Mouse (Mus musculus) heart, embryonic 14.5 days (tissue): ENCODE data around the gene Tmem120b. TPM values are rescaled to one million over a fixed set of nuclear protein-coding genes. Genes with fewer than 3 reads are reported as not detected.

Experiments used
- ATAC-seq: fragments of 200-750 bp; cut with Nextera tagmentation; 2 replicates; pipeline ENCODE4 v1.8.0; 2017; ENCODE audit warnings: low read depth, moderate TSS enrichment; ENCODE audit not compliant: insufficient number of reproducible peaks, insufficient read depth, low FRiP score
- H3K27ac ChIP-seq, 2 experiments: fragments of 200-500 bp in 1 of 2; fragments of 300-500 bp in 1 of 2; sonication (generic) in 1 of 2; replicated peaks in 1 of 2; 2 replicates each; pipeline ENCODE4 v1.5.1; 2012 to 2014; ENCODE audit warnings: low read depth in 2 of 2, low read length in 2 of 2, control low read depth in 1 of 2, mild to moderate bottlenecking in 1 of 2, mixed read lengths in 1 of 2; ENCODE audit not compliant: control insufficient read depth in 1 of 2, insufficient read depth in 1 of 2
- H3K27me3 ChIP-seq: fragments of 300-500 bp; sonication (generic); 2 replicates; pipeline ENCODE4 v1.6.1; 2014; ENCODE audit warnings: mild to moderate bottlenecking, low read length, control low read depth; ENCODE audit not compliant: control insufficient read depth, insufficient read depth
- H3K36me3 ChIP-seq: fragments of 300-500 bp; sonication (generic); 2 replicates; pipeline ENCODE4 v1.6.1; 2014; ENCODE audit warnings: mild to moderate bottlenecking, control low read depth, low read length, mixed read lengths; ENCODE audit not compliant: control insufficient read depth, insufficient read depth
- H3K4me1 ChIP-seq, 2 experiments: fragments of 200-500 bp in 1 of 2; fragments of 300-500 bp in 1 of 2; sonication (generic) in 1 of 2; 2 replicates each; pipeline ENCODE4 v1.6.1; 2012 to 2014; ENCODE audit warnings: low read length in 2 of 2, control low read depth in 1 of 2, mixed read lengths in 1 of 2; ENCODE audit not compliant: control insufficient read depth in 2 of 2, insufficient read depth in 2 of 2
- H3K4me2 ChIP-seq: fragments of 300-500 bp; sonication (generic); 2 replicates; pipeline ENCODE4 v1.6.1; 2014; ENCODE audit warnings: mild to moderate bottlenecking, low read length
- H3K4me3 ChIP-seq, 2 experiments: fragments of 200-500 bp in 1 of 2; fragments of 300-500 bp in 1 of 2; sonication (generic) in 1 of 2; 2 replicates each; pipeline ENCODE4 v1.5.1; 2012 to 2014; ENCODE audit warnings: low read length in 2 of 2, mild to moderate bottlenecking in 2 of 2, control low read depth in 1 of 2, low read depth in 1 of 2, moderate library complexity in 1 of 2; ENCODE audit not compliant: control insufficient read depth in 1 of 2, insufficient read depth in 1 of 2
- H3K9ac ChIP-seq: fragments of 300-500 bp; sonication (generic); 2 replicates; pipeline ENCODE4 v1.6.1; 2014; ENCODE audit warnings: mild to moderate bottlenecking, low read length
- H3K9me3 ChIP-seq: fragments of 300-500 bp; sonication (generic); 2 replicates; pipeline ENCODE4 v1.6.1; 2016; ENCODE audit warnings: low read length, control low read depth; ENCODE audit not compliant: control insufficient read depth
- WGBS: fragments of 180-500 bp; shearing (Covaris S2); extraction: QIAGEN DNeasy Blood & Tissue Kit; methylation state at CpG from one replicate; pipeline ENCODE4 v1.1.7; 2014; 5-methylcytosine and 5-hydroxymethylcytosine counted together
- polyA plus RNA-seq: library from polyadenylated mRNA; unstranded; fragments of >200 nt; fragmentation: Nextera tagmentation; extraction: Ambion mirVana; gene quantifications from 2 replicates; pipeline ENCODE4 v1.2.1, GENCODE M21; 2014

Gene Tmem120b
- 10.8 and 11.3 TPM in 2 replicates for polyA plus RNA-seq

GRCm38 (mm10) chr5:123068115-123068514 is at the start of gene Tmem120b:
Gene Tmem120b (plus strand): TSS chr5:123068415.
- no peak within 1 kb of the TSS for H3K4me3 ChIP-seq
- 86% methylated on average over 12 of the region's 12 CpGs for WGBS

GRCm38 (mm10) chr5:123019336-123020016 is 48.7 kb upstream of the Tmem120b start:
- ATAC-seq = no peak
- Histone ChIP-seq H3K9ac (peak overlapping the region; percentile 48; the same call in 1 of the 2 replicates), H3K9me3 (no peaks in the 10 kb centered on the region), H3K27me3 (no peaks in the 10 kb centered on the region), H3K4me1 (peaks cover 30 to 44% of the 10 kb centered on the region in 2 experiments), H3K4me2 (peak overlapping the region; percentile 28), H3K4me3 (no peak overlapping the region), H3K36me3 (peaks cover 5% of the 10 kb centered on the region; the same call in 1 of the 2 replicates), H3K27ac (peak overlapping the region; percentile 73 to 81)
- 28% methylated on average over 10 of the region's 10 CpGs for WGBS

More at GRCm38 (mm10) chr5:123068115-123068514, at the start of gene Tmem120b:
- H3K4me1 ChIP-seq = 0 out of 4 replicates have a peak, but pooled peaks cover 2 to 5% of the 10 kb centered on the region in 2 experiments
- peak within 1 kb of the TSS; percentile 24; the same call in 1 of the 2 replicates for H3K4me2 ChIP-seq
- ATAC-seq = no peak
- H3K9me3 ChIP-seq = no peaks in the 10 kb centered on the region
- H3K27ac ChIP-seq = peak within 1 kb of the TSS; percentile 80 to 84
- H3K36me3 ChIP-seq = no peaks in the 10 kb centered on the region
- H3K9ac ChIP-seq = no peak within 1 kb of the TSS; the same call in 1 of the 2 replicates
- no peaks in the 10 kb centered on the region for H3K27me3 ChIP-seq

- no peaks in the 10 kb centered on the region for H3K9me3 ChIP-seq
- ATAC-seq = no peak
- H3K4me3 ChIP-seq = no peak overlapping the region
- peaks cover 28 to 44% of the 10 kb centered on the region in 2 experiments for H3K4me1 ChIP-seq
- H3K4me2 ChIP-seq = no peak overlapping the region
- H3K36me3 ChIP-seq = peaks cover 5% of the 10 kb centered on the region; the same call in 1 of the 2 replicates
- no peak overlapping the region for H3K9ac ChIP-seq
- WGBS = 90% methylated on average over 5 of the region's 5 CpGs
- no peaks in the 10 kb centered on the region for H3K27me3 ChIP-seq
- H3K27ac ChIP-seq = peak overlapping the region in 1 of 2 experiments; percentile 81; a peak in 2 of 4 replicates
These were observed 47.8 kb upstream of the Tmem120b start for GRCm38 (mm10) chr5:123020426-123020825.

- peaks cover 5% of the 10 kb centered on the region; the same call in 1 of the 2 replicates for H3K36me3 ChIP-seq
- no peak overlapping the region for H3K9ac ChIP-seq
- no peak overlapping the region for H3K4me3 ChIP-seq
- no peak overlapping the region for H3K27ac ChIP-seq
- no peaks in the 10 kb centered on the region for H3K27me3 ChIP-seq
- H3K4me2 ChIP-seq = no peak overlapping the region
- H3K4me1 ChIP-seq = peaks cover 24 to 36% of the 10 kb centered on the region in 2 experiments
- ATAC-seq = no peak
- no peaks in the 10 kb centered on the region for H3K9me3 ChIP-seq
- WGBS = 85% methylated on average over 7 of the region's 7 CpGs
These were observed 46.8 kb upstream of the Tmem120b start for GRCm38 (mm10) chr5:123021438-123021837.

DNA sequence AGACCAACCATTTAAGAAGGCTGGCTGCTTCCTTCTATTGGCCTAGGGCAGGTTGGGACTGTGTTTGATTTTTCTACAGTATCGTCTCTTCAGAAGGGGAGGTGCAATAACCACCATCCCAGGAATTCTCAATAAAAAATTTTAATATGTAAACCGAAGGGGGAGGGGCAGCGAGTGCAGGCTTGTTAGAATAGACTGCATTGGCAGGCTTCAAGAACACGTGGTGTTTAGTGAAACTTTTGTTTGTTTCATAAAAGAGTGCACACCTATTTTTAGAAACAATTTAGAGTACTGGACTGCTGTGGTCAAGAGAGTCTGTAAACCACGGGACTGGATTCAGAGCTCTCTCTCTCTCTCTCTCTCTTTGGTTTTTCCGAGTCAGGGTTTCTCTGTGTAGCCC is 45.2 kb upstream of the Tmem120b start:
- WGBS = 53% methylated on average over 6 of the region's 6 CpGs
- Histone ChIP-seq H3K4me2 (no peak overlapping the region), H3K27ac (peak overlapping the region in 1 of 2 experiments; percentile 1; a peak in 1 of 4 replicates), H3K9ac (no peak overlapping the region), H3K36me3 (no peaks in the 10 kb centered on the region), H3K4me1 (peaks cover 17 to 35% of the 10 kb centered on the region in 2 experiments), H3K4me3 (no peak overlapping the region), H3K27me3 (no peaks in the 10 kb centered on the region), H3K9me3 (no peaks in the 10 kb centered on the region)
- ATAC-seq = no peak

- H3K27ac ChIP-seq = no peak overlapping the region
- peaks cover 7% of the 10 kb centered on the region for H3K36me3 ChIP-seq
- no peak overlapping the region for H3K4me3 ChIP-seq
- WGBS = 82% methylated on average over 6 of the region's 6 CpGs
- H3K9me3 ChIP-seq = no peaks in the 10 kb centered on the region
- no peak for ATAC-seq
- peaks cover 9 to 27% of the 10 kb centered on the region in 2 experiments; a peak in 3 of 4 replicates for H3K4me1 ChIP-seq
- no peak overlapping the region for H3K4me2 ChIP-seq
- H3K27me3 ChIP-seq = no peaks in the 10 kb centered on the region
- H3K9ac ChIP-seq = no peak overlapping the region
These were observed 43.9 kb upstream of the Tmem120b start for GRCm38 (mm10) chr5:123024312-123024711.

GRCm38 (mm10) chr5:123024965-123025573 is 43.1 kb upstream of the Tmem120b start:
- Histone ChIP-seq H3K9ac (no peak overlapping the region), H3K4me1 (peaks cover 6 to 19% of the 10 kb centered on the region in 2 experiments; a peak in 3 of 4 replicates), H3K27me3 (no peaks in the 10 kb centered on the region), H3K27ac (no peak overlapping the region), H3K4me3 (no peak overlapping the region), H3K36me3 (peaks cover 15% of the 10 kb centered on the region), H3K4me2 (no peak overlapping the region), H3K9me3 (no peaks in the 10 kb centered on the region)
- WGBS = 76% methylated on average over 9 of the region's 9 CpGs
- ATAC-seq = no peak
